Mouse (Mus musculus) layer of hippocampus, adult 6 months (tissue): ENCODE data around the gene Exosc5. TPM values are rescaled to one million over a fixed set of nuclear protein-coding genes. Genes with fewer than 3 reads are reported as not detected.

ENCODE experiments used
- long read RNA-seq, 2 experiments: library from polyadenylated mRNA; unstranded; transcript quantifications; one replicate each; pipeline ENCODE4 v2.0.0; 2019 to 2020
- polyA plus RNA-seq: library from polyadenylated mRNA; unstranded; fragments of <200 nt; fragmentation: Nextera tagmentation; gene quantifications from 2 replicates; pipeline ENCODE4 v1.2.3, GENCODE M21; 2021

Gene Exosc5
- polyA plus RNA-seq: 38.7 and 38.9 TPM in 2 replicates
- long read RNA-seq, experiment 1, transcript Exosc5-201 (6 exons, 1,020 nt): major isoform, 30 of 40 reads
- long read RNA-seq, experiment 1, partial matches to known transcripts: 7 of 40 reads
- long read RNA-seq, experiment 1, other reads (novel, unspliced or antisense): 2 of 40 reads
- long read RNA-seq, experiment 2, transcript Exosc5-201 (6 exons, 1,020 nt): major isoform, 17 of 30 reads
- long read RNA-seq, experiment 2, partial matches to known transcripts: 3 of 30 reads
- long read RNA-seq, experiment 2, other reads (novel, unspliced or antisense): 10 of 30 reads

DNA sequence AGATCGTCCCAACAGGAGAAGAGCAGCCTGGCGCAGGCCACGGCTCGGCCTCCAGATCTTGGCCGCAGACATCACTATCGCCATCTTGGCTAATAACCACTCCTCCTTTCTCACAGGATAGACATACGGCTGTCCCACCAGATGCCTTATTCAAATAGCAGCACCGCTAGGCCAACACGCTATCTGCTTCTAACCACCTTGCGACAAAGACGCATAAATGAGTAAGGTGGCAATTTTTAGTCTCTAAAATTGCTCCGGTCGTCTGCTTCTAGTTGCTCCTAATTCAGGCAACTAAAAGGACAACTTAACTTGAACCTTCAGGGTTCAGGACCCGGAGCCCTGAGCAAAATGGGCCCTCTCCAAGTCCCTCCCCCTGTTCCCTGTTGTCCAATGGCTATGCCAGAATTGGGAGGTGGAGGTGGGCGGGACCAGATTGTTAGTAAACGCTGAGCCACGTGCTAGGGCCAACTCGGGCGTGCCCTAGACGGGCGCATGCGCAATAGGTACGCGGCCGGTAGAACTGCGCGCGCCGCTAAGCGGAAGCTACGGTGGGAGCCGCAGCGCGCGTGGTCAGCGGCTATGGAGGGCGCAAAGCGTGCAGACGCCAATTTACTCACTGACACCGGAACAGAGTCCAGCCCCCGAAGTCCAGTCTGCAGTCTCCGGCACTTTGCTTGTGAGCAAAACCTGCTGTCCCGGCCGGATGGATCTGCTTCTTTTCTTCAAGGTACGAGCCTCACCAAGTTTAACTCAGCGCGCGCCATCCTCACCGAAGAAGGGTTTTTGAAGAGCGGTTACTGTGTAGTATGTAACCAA lies at the start of gene Exosc5, which contains the start of gene Bckdha:
Gene Exosc5, plus strand, starts transcription at position 508 of the 816 bp plus-strand sequence.
Gene Bckdha, minus strand, starts transcription at position 325 of the 816 bp plus-strand sequence.

DNA sequence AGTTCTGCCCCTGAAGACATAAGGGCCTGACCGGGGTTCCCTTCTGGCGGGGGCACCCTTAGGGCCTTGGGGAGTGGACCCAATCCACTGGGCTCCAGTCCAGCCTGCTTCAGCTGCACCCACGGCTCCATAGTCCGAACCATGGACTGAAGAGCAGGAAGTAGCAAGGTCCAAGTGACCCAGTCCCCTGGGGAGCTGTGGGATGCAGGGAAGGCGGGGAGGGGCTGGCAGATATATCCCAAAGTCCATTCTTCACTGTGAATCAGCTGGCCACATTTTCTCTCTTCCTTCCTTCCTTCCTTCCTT lies 43.3 kb upstream of the Exosc5 start, which contains the start of gene Erich4:
Gene Erich4, minus strand, starts transcription at position 187 of the 306 bp plus-strand sequence.

DNA sequence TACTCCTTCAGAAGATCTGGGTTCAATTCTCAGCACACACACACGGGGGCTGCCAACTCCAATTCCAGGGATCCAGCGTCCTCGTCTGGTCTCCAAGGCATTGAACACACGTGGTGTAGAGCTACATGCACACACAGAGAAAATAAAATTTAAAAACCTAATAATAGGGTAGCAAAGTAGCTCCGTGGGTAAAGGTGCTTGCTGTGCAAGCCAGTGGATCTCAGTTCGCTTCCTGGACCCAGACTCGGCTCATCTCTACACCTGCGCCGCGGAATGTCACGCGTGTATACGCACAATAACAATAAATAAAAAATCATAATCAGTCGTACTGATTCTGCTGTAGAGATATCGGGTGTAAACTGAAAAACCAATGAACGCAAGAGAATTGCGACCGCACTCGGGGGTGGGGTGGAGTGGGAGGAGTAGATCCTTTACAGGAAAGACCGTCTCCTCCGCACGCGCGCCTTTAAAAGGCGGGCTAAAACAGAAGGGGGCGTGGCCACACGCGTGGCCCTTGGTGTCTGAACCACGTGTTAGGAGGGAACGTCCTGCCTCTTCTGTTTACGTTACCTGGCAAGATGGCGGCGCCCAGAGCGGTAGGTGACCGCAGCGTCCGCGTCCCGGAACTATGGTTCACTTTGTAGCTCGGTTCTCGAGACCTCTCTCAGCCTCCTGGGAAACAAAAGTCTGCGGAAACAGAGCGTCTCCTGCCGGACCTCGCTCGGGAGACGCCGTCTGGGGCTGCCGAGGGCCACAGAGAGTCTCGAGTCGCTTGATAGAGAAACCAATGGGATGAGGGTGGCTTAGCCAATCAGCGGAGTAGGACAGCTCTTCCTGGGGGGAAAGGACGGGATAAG lies 39.9 kb upstream of the Exosc5 start, which contains the start of gene Dmac2:
Gene Dmac2, plus strand, starts transcription at position 550 of the 857 bp plus-strand sequence.

DNA sequence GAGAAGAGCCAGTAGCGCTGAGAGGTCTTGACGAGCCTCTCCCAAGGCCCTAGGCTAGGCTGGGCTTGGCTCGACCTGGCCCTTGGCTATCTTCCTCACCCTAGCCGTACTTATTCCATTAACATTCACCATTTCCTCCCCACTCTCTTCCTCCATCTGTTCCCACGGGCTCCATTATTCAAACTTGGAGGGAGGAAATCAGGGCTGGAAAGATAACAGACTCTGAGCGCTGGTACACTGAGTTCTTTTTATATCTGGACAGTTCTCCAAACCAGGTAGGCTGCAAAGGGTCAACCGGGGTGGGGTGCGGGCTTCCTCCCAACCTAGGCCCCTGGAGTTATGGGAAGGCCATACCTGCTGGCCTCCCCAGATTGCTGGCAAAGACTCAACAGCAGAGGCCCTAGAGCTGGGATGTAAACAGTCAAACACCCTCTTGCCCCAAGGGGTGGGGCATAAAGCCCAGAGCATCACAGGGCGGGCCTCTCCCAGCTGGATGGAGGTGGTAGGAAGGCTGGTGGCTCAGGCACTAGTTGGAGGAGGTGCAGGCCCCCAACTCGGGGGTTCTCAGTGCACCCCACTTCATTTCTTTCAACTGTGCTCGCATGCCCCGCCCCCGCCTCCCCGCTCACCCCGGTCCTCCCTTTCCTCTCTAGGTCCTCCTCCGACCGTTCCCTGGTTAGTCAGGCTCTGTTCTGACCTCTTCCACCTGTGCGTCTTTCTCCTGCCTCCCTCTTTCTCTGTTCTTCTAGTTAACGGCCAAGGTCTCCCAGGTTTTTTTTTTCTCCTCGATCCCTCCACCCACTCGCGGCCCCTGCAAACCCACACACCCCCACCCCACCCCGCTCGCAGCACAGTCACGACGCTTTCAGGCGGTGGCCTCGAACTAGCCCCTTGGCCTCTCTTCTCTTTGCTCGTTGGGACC lies 32.2 kb upstream of the Exosc5 start, which contains the start of gene B3gnt8:
Gene B3gnt8, plus strand, starts transcription at position 146 of the 922 bp plus-strand sequence.

DNA sequence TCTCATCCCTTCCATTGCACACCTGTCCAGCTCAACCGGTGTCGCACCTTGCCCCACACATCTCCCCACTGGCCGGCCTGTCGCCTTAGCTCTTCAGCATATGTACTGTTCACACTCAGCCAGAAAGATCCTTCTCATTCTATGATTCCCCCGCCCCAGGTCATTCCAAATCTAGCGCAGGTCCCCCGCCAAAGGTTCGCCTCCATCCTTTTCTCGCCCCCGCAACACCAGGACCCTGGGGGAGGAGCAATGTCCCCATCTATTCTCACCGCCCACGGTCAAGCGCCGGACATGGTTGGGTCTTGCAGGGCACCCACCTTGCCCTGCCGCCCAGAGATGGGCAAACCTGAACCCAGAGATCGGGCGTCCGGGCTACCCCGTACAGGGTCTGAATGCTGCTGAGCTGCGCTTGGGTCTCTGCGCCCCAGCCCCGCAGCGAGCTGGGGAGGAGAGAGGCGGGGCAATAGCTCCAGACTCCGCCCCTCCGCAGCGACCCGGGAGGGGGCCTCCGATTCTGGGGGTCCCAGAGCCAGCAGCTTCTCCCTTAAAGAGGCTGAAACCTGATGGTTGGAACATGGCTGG lies 15.8 kb downstream of the Exosc5 start, which contains the start of gene Tmem91:
Gene Tmem91, minus strand, starts transcription at position 448 of the 582 bp plus-strand sequence.

DNA sequence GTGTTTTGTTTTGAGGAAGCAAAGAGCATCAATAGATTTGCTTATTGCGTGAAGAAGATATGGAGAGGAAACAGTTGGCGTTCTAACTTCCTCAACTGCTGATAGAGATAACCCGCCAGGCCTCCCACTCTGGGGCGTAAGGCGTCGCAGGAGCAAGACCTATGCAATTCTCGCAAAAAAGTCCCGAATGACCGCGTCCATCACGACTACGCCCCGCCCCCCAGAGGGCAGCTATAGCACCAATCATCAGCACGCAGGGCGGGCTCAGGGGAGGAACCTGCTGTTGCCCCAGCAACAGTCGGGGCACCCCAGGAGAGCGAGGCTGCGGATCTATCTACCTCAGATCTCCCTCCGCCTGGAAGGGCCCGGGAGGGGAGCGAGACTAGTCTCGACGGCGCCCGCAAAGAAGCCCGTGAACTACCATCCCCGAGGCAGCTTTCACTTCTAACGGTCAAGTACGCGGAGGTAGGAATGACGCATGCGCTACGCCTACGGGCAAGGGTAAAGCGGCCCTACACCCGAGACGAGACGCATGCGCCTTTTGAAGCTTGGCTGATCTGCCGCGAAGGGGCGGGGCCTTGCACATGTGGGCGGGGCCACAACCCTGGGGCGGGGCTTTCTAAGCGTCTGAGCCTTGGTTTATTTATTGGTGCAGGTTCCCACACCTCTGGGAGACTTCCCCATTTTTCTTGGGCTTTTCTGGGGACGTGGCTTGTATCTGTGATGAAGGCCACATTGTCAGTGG lies 21.7 kb downstream of the Exosc5 start, which contains the start of gene B9d2:
Gene B9d2, plus strand, starts transcription at position 267 of the 745 bp plus-strand sequence.

DNA sequence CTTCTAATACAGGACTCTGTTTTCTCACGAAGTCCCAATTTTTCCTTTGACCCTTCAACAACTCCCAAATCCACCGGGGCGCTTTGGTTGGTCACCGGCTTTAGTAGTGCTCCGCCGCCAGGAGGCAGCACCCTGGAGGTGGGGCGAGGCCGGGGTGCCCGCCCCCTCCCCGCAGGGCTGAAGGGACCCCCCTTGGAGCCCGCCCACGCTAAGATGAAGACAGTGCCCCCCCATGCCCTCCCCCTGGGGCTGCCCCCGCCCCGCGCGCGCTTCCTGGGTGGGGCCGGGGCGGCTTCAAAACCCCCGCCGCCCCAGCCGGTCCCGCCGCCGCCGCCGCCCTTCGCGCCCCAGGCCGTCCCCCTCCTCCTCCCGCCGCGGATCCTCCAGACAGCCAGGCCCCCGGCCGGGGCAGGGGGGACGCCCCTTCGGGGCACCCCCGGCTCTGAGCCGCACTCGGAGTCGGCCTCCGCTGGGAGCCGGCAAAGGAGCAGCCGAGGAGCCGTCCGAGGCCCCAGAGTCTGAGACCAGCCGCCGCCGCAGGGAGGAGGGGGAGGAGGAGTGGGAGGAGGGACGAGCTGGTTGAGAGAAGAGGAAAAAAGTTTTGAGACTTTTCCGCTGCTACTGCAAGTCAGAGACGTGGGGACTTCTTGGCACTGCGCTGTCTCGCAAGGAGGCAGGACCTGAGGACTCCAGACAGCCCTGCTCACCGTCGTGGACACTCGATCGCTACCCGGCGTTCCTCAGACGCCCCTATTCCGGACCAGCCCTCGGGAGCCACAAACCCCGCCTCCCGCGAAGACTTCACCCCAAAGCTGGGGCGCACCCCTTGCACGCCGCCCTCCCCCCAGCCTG lies 27.9 kb downstream of the Exosc5 start, which contains the start of gene Tgfb1:
Gene Tgfb1, plus strand, starts transcription at position 323 of the 852 bp plus-strand sequence.

DNA sequence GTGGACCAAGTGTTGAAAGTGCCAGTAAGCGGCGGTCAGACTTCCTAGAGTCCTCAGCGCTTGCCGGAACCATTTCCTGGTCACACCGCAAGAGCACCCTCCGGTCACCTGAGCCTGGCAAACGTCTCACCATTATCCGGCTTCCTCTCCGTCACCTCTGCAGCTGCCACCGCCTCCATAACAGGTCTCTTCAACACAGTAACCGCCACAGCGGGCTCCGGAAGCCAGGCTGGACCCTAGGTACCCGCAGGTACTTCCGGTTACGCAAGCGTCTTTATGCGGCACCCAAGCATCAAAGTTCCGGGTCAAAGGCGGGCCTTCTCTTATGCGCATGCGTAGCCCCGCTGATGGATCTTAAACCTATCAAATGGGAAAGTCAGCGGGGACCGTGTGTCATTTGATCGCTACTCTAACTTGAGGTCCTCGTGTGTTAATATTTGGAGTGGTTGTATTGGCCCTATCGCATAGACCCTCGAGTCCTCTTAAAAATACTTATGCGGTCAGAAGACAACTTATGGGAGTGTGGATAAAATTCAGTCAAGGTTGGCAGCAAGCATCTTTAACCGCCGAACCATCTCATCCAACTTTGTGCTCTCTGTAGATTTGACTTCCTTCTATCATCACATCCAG lies 59.9 kb downstream of the Exosc5 start, which contains the start of gene Ccdc97:
Gene Ccdc97, minus strand, starts transcription at position 301 of the 630 bp plus-strand sequence.

Other genes starting within 250 kb of the Exosc5 start
- not detected in 2 replicates for gene Cxcl17, start 246.3 kb upstream of the Exosc5 start, polyA plus RNA-seq
- gene Ceacam1, start 181.6 kb upstream of the Exosc5 start, polyA plus RNA-seq: 3.6 and 4.8 TPM in 2 replicates
- gene Ceacam2, start 119.3 kb upstream of the Exosc5 start, polyA plus RNA-seq: 0.15 and 0.44 TPM in 2 replicates
- gene Erich4, start 43.3 kb upstream of the Exosc5 start, polyA plus RNA-seq: 0.26 TPM in 1 of 2 replicates, not detected in the other
- gene Dmac2, start 39.8 kb upstream of the Exosc5 start, polyA plus RNA-seq: 42.7 and 50.0 TPM in 2 replicates
- gene B3gnt8, start 32.5 kb upstream of the Exosc5 start, polyA plus RNA-seq: 0.19 and 0.45 TPM in 2 replicates
- 30.5 TPM in 2 replicates for gene Bckdha, start 183 bp upstream of the Exosc5 start, polyA plus RNA-seq
- 25.7 and 26.5 TPM in 2 replicates for gene Tmem91, start 16.0 kb downstream of the Exosc5 start, polyA plus RNA-seq
- 45.1 and 47.8 TPM in 2 replicates for gene B9d2, start 21.6 kb downstream of the Exosc5 start, polyA plus RNA-seq
- gene Tgfb1, start 27.8 kb downstream of the Exosc5 start, polyA plus RNA-seq: 0.26 and 0.60 TPM in 2 replicates
- 40.0 and 50.9 TPM in 2 replicates for gene Ccdc97, start 59.9 kb downstream of the Exosc5 start, polyA plus RNA-seq
- 7.5 and 9.4 TPM in 2 replicates for gene Hnrnpul1, start 95.6 kb downstream of the Exosc5 start, polyA plus RNA-seq
- 17.1 and 18.5 TPM in 2 replicates for gene Axl, start 129.5 kb downstream of the Exosc5 start, polyA plus RNA-seq
- 1.3 and 1.6 TPM in 2 replicates for gene Cyp2s1, start 157.7 kb downstream of the Exosc5 start, polyA plus RNA-seq
- gene Cyp2b10, start 238.5 kb downstream of the Exosc5 start, polyA plus RNA-seq: not detected in 2 replicates